Mouse (Mus musculus): ENCODE data around the gene Nfia. TPM values are rescaled to one million over a fixed set of nuclear protein-coding genes. Genes with fewer than 3 reads are reported as not detected.

Nfia gene
- polyA plus RNA-seq, 1 experiment from 2014 or later: 45.4 TPM

GRCm38 (mm10) chr4:97806924-97807323 lies 34.4 kb downstream of the Nfia start:
- Histone ChIP-seq H3K27ac (ENCODE audit: low read depth, low read length) (no peak overlapping the region), H3K36me3 (ENCODE audit: control insufficient read depth, insufficient read depth, low read length) (no peaks in the 10 kb centered on the region; the same call in 1 of the 2 replicates), H3K27me3 (ENCODE audit: control insufficient read depth, insufficient read depth, low read length) (no peaks in the 10 kb centered on the region), H3K9me3 (ENCODE audit: control insufficient read depth, low read length) (peaks cover 3% of the 10 kb centered on the region; the same call in 1 of the 2 replicates), H3K4me3 (ENCODE audit: low read depth, low read length) (no peak overlapping the region), H3K4me1 (replicated peaks; ENCODE audit: control insufficient read depth, insufficient read depth, low read length) (peaks cover 8% of the 10 kb centered on the region; the same call in 1 of the 2 replicates), H3K4me2 (ENCODE audit: low read depth, low read length, severe bottlenecking) (no peak overlapping the region), H3K9ac (ENCODE audit: low read length) (no peak overlapping the region)
- ATAC-seq (replicated peaks; ENCODE audit: low FRiP score) (peak; percentile 44), DNase-seq (ENCODE audit: low spot score) (no peak)
- WGBS: 93% methylated on average over 2 of the region's 2 CpGs

- DNase-seq (ENCODE audit: low spot score): no peak
- H3K4me1 ChIP-seq (replicated peaks; ENCODE audit: control insufficient read depth, insufficient read depth, low read length): peaks cover 8% of the 10 kb centered on the region; the same call in 1 of the 2 replicates
Measured at GRCm38 (mm10) chr4:97808885-97809284, 36.4 kb downstream of the Nfia start.

GRCm38 (mm10) chr4:97809582-97810295 lies 37.2 kb downstream of the Nfia start:
- Histone ChIP-seq H3K27ac (ENCODE audit: low read depth, low read length) (no peak overlapping the region), H3K27me3 (ENCODE audit: control insufficient read depth, insufficient read depth, low read length) (no peaks in the 10 kb centered on the region), H3K36me3 (ENCODE audit: control insufficient read depth, insufficient read depth, low read length) (no peaks in the 10 kb centered on the region), H3K4me2 (ENCODE audit: low read depth, low read length, severe bottlenecking) (no peak overlapping the region), H3K4me3 (ENCODE audit: low read depth, low read length) (no peak overlapping the region), H3K9me3 (ENCODE audit: control insufficient read depth, low read length) (no peaks in the 10 kb centered on the region), H3K9ac (ENCODE audit: low read length) (no peak overlapping the region), H3K4me1 (replicated peaks; ENCODE audit: control insufficient read depth, insufficient read depth, low read length) (peaks cover 8% of the 10 kb centered on the region; the same call in 1 of the 2 replicates)
- WGBS: 77% methylated on average over 4 of the region's 4 CpGs
- DNase-seq (ENCODE audit: low spot score): no peak
- ATAC-seq (replicated peaks; ENCODE audit: low FRiP score): no peak

More at GRCm38 (mm10) chr4:97808885-97809284, 36.4 kb downstream of the Nfia start:
- 85% methylated on average over 3 of the region's 3 CpGs for WGBS
- no peak overlapping the region for H3K27ac ChIP-seq (ENCODE audit: low read depth, low read length)
- H3K36me3 ChIP-seq (ENCODE audit: control insufficient read depth, insufficient read depth, low read length): no peaks in the 10 kb centered on the region
- no peak overlapping the region for H3K4me3 ChIP-seq (ENCODE audit: low read depth, low read length)
- ATAC-seq (replicated peaks; ENCODE audit: low FRiP score): no peak
- no peak overlapping the region for H3K4me2 ChIP-seq (ENCODE audit: low read depth, low read length, severe bottlenecking)
- H3K9me3 ChIP-seq (ENCODE audit: control insufficient read depth, low read length): no peaks in the 10 kb centered on the region
- no peak overlapping the region for H3K9ac ChIP-seq (ENCODE audit: low read length)
- H3K27me3 ChIP-seq (ENCODE audit: control insufficient read depth, insufficient read depth, low read length): no peaks in the 10 kb centered on the region

- WGBS: 83% methylated on average over 7 of the region's 7 CpGs
- no peaks in the 10 kb centered on the region for H3K36me3 ChIP-seq (ENCODE audit: control insufficient read depth, insufficient read depth, low read length)
- H3K27me3 ChIP-seq (ENCODE audit: control insufficient read depth, insufficient read depth, low read length): no peaks in the 10 kb centered on the region
- no peak overlapping the region for H3K4me2 ChIP-seq (ENCODE audit: low read depth, low read length, severe bottlenecking)
- H3K4me1 ChIP-seq (replicated peaks; ENCODE audit: control insufficient read depth, insufficient read depth, low read length): peaks cover 8% of the 10 kb centered on the region; the same call in 1 of the 2 replicates
- H3K9ac ChIP-seq (ENCODE audit: low read length): no peak overlapping the region
- DNase-seq (ENCODE audit: low spot score): no peak
- no peaks in the 10 kb centered on the region for H3K9me3 ChIP-seq (ENCODE audit: control insufficient read depth, low read length)
- ATAC-seq (replicated peaks; ENCODE audit: low FRiP score): no peak
- H3K27ac ChIP-seq (ENCODE audit: low read depth, low read length): no peak overlapping the region
- H3K4me3 ChIP-seq (ENCODE audit: low read depth, low read length): no peak overlapping the region
Measured at GRCm38 (mm10) chr4:97810348-97810939, 37.9 kb downstream of the Nfia start.

GRCm38 (mm10) chr4:97813035-97813434 lies 40.5 kb downstream of the Nfia start:
- Histone ChIP-seq H3K9me3 (ENCODE audit: control insufficient read depth, low read length) (no peaks in the 10 kb centered on the region), H3K27ac (ENCODE audit: low read depth, low read length) (no peak overlapping the region), H3K4me1 (replicated peaks; ENCODE audit: control insufficient read depth, insufficient read depth, low read length) (0 out of 2 replicates have a peak, but pooled peaks cover 3% of the 10 kb centered on the region), H3K4me3 (ENCODE audit: low read depth, low read length) (no peak overlapping the region), H3K27me3 (ENCODE audit: control insufficient read depth, insufficient read depth, low read length) (no peaks in the 10 kb centered on the region), H3K36me3 (ENCODE audit: control insufficient read depth, insufficient read depth, low read length) (no peaks in the 10 kb centered on the region), H3K4me2 (ENCODE audit: low read depth, low read length, severe bottlenecking) (no peak overlapping the region), H3K9ac (ENCODE audit: low read length) (no peak overlapping the region)
- no peak for DNase-seq (ENCODE audit: low spot score)
- WGBS: 87% methylated on average over 5 of the region's 5 CpGs
- no peak for ATAC-seq (replicated peaks; ENCODE audit: low FRiP score)

- WGBS: 85% methylated on average over 4 of the region's 4 CpGs
- H3K4me3 ChIP-seq (ENCODE audit: low read depth, low read length): no peak overlapping the region
- H3K4me2 ChIP-seq (ENCODE audit: low read depth, low read length, severe bottlenecking): no peak overlapping the region
- H3K9me3 ChIP-seq (ENCODE audit: control insufficient read depth, low read length): no peaks in the 10 kb centered on the region
- H3K27me3 ChIP-seq (ENCODE audit: control insufficient read depth, insufficient read depth, low read length): no peaks in the 10 kb centered on the region
- DNase-seq (ENCODE audit: low spot score): no peak
- no peak for ATAC-seq (replicated peaks; ENCODE audit: low FRiP score)
- 0 out of 2 replicates have a peak, but pooled peaks cover 3% of the 10 kb centered on the region for H3K4me1 ChIP-seq (replicated peaks; ENCODE audit: control insufficient read depth, insufficient read depth, low read length)
- no peak overlapping the region for H3K9ac ChIP-seq (ENCODE audit: low read length)
- H3K36me3 ChIP-seq (ENCODE audit: control insufficient read depth, insufficient read depth, low read length): no peaks in the 10 kb centered on the region
- H3K27ac ChIP-seq (ENCODE audit: low read depth, low read length): no peak overlapping the region
Measured at GRCm38 (mm10) chr4:97813996-97814395, 41.5 kb downstream of the Nfia start.

- Histone ChIP-seq H3K36me3 (ENCODE audit: control insufficient read depth, insufficient read depth, low read length) (no peaks in the 10 kb centered on the region), H3K9me3 (ENCODE audit: control insufficient read depth, low read length) (no peaks in the 10 kb centered on the region), H3K27me3 (ENCODE audit: control insufficient read depth, insufficient read depth, low read length) (no peaks in the 10 kb centered on the region), H3K4me3 (ENCODE audit: low read depth, low read length) (no peak overlapping the region), H3K4me2 (ENCODE audit: low read depth, low read length, severe bottlenecking) (no peak overlapping the region), H3K4me1 (replicated peaks; ENCODE audit: control insufficient read depth, insufficient read depth, low read length) (0 out of 2 replicates have a peak, but pooled peaks cover 3% of the 10 kb centered on the region), H3K9ac (ENCODE audit: low read length) (no peak overlapping the region), H3K27ac (ENCODE audit: low read depth, low read length) (no peak overlapping the region)
- ATAC-seq (replicated peaks; ENCODE audit: low FRiP score): no peak
- no peak for DNase-seq (ENCODE audit: low spot score)
- WGBS: 92% methylated on average over 7 of the region's 7 CpGs
Measured at GRCm38 (mm10) chr4:97814515-97814914, 42.0 kb downstream of the Nfia start.

GRCm38 (mm10) chr4:97816001-97816400 lies 43.5 kb downstream of the Nfia start:
- Histone ChIP-seq H3K4me3 (ENCODE audit: low read depth, low read length) (no peak overlapping the region), H3K9ac (ENCODE audit: low read length) (no peak overlapping the region), H3K4me2 (ENCODE audit: low read depth, low read length, severe bottlenecking) (no peak overlapping the region), H3K36me3 (ENCODE audit: control insufficient read depth, insufficient read depth, low read length) (no peaks in the 10 kb centered on the region), H3K9me3 (ENCODE audit: control insufficient read depth, low read length) (no peaks in the 10 kb centered on the region), H3K27me3 (ENCODE audit: control insufficient read depth, insufficient read depth, low read length) (no peaks in the 10 kb centered on the region), H3K27ac (ENCODE audit: low read depth, low read length) (no peak overlapping the region), H3K4me1 (replicated peaks; ENCODE audit: control insufficient read depth, insufficient read depth, low read length) (no peaks in the 10 kb centered on the region)
- no peak for ATAC-seq (replicated peaks; ENCODE audit: low FRiP score)
- DNase-seq (ENCODE audit: low spot score): no peak
